Mouse (Mus musculus): ENCODE measurements around the gene Mtrex. TPM values are rescaled to one million over a fixed set of nuclear protein-coding genes. Genes with fewer than 3 reads are reported as not detected.
A peak's percentile ranks its signal among the peaks of the same experiment; 100 is the strongest.

Gene Mtrex
- total RNA-seq, 1 experiment: 77.1 TPM

- Histone ChIP-seq H3K9ac (ENCODE audit: insufficient read depth, low read depth, low read length, poor library complexity, severe bottlenecking) (no peak overlapping the region), H3K36me3 (ENCODE audit: control insufficient read depth, insufficient read depth, low read length, poor library complexity, severe bottlenecking) (peaks cover 15% of the 10 kb centered on the region), H3K9me3 (ENCODE audit: control insufficient read depth, insufficient read depth, low read depth, low read length) (no peaks in the 10 kb centered on the region), H3K4me1 (ENCODE audit: control insufficient read depth in 2 of 2, insufficient read depth in 2 of 2, low read length in 2 of 2, poor library complexity in 1 of 2) (peaks cover 0 to 6% of the 10 kb centered on the region in 2 experiments; a peak in 1 of 4 replicates), H3K27ac (ENCODE audit: insufficient read depth, low read depth, low read length, poor library complexity, severe bottlenecking) (no peak overlapping the region), H3K4me3 (ENCODE audit: insufficient read depth in 1 of 2, low read depth in 1 of 2, low read length in 2 of 2, poor library complexity in 1 of 2, severe bottlenecking in 1 of 2) (no peak overlapping the region)
- TF ChIP-seq MAFK (IDR thresholded peaks at IDR 0.05; ENCODE audit: insufficient read depth, low read depth, low read length): no peak
- no peak for DNase-seq (ENCODE audit: low read depth, low spot score)
- in situ Hi-C loops (cut with MboI; ENCODE audit: low sequenced_read_pairs in 2 of 2, unreplicated experiment in 2 of 2): no loop called here
Measured at GRCm38 (mm10) chr13:112862342-112862741, 64.9 kb downstream of the Mtrex start.

- Histone ChIP-seq H3K36me3 (ENCODE audit: control insufficient read depth, insufficient read depth, low read length, poor library complexity, severe bottlenecking) (peaks cover 16% of the 10 kb centered on the region), H3K27ac (ENCODE audit: insufficient read depth, low read depth, low read length, poor library complexity, severe bottlenecking) (no peak overlapping the region), H3K9me3 (ENCODE audit: control insufficient read depth, insufficient read depth, low read depth, low read length) (no peaks in the 10 kb centered on the region), H3K9ac (ENCODE audit: insufficient read depth, low read depth, low read length, poor library complexity, severe bottlenecking) (no peak overlapping the region), H3K4me1 (ENCODE audit: control insufficient read depth in 2 of 2, insufficient read depth in 2 of 2, low read length in 2 of 2, poor library complexity in 1 of 2) (peaks cover 0 to 8% of the 10 kb centered on the region in 2 experiments; a peak in 1 of 4 replicates), H3K4me3 (ENCODE audit: insufficient read depth in 1 of 2, low read depth in 1 of 2, low read length in 2 of 2, poor library complexity in 1 of 2, severe bottlenecking in 1 of 2) (no peak overlapping the region)
- DNase-seq (ENCODE audit: low read depth, low spot score): no peak
- peak; percentile 58 for TF ChIP-seq ZNF384 (IDR thresholded peaks at IDR 0.05; ENCODE audit: low read depth, low read length)
- TF ChIP-seq ZC3H11A (IDR thresholded peaks at IDR 0.05; ENCODE audit: borderline replicate concordance, low read depth, low read length): no peak
- in situ Hi-C loops (cut with MboI; ENCODE audit: low sequenced_read_pairs in 2 of 2, unreplicated experiment in 2 of 2): no loop called here
Measured at GRCm38 (mm10) chr13:112861825-112862306, 65.3 kb downstream of the Mtrex start.

GRCm38 (mm10) chr13:112860911-112861310, 66.3 kb downstream of the Mtrex start:
- TF ChIP-seq MAFK (IDR thresholded peaks at IDR 0.05; ENCODE audit: insufficient read depth, low read depth, low read length) (no peak), CHD2 (IDR thresholded peaks at IDR 0.05; ENCODE audit: low read depth, low read length) (no peak), ZC3H11A (IDR thresholded peaks at IDR 0.05; ENCODE audit: borderline replicate concordance, low read depth, low read length) (no peak), HCFC1 (IDR thresholded peaks at IDR 0.05; ENCODE audit: borderline replicate concordance, insufficient read depth, low read length) (no peak), ZNF384 (IDR thresholded peaks at IDR 0.05; ENCODE audit: low read depth, low read length) (no peak)
- Histone ChIP-seq H3K4me1 (ENCODE audit: control insufficient read depth in 2 of 2, insufficient read depth in 2 of 2, low read length in 2 of 2, poor library complexity in 1 of 2) (peaks cover 0 to 9% of the 10 kb centered on the region in 2 experiments; a peak in 1 of 4 replicates), H3K4me3 (ENCODE audit: insufficient read depth in 1 of 2, low read depth in 1 of 2, low read length in 2 of 2, poor library complexity in 1 of 2, severe bottlenecking in 1 of 2) (no peak overlapping the region), H3K9ac (ENCODE audit: insufficient read depth, low read depth, low read length, poor library complexity, severe bottlenecking) (no peak overlapping the region), H3K9me3 (ENCODE audit: control insufficient read depth, insufficient read depth, low read depth, low read length) (no peaks in the 10 kb centered on the region), H3K27ac (ENCODE audit: insufficient read depth, low read depth, low read length, poor library complexity, severe bottlenecking) (no peak overlapping the region), H3K36me3 (ENCODE audit: control insufficient read depth, insufficient read depth, low read length, poor library complexity, severe bottlenecking) (peaks cover 16% of the 10 kb centered on the region)
- no peak for DNase-seq (ENCODE audit: low read depth, low spot score)
- in situ Hi-C loops (cut with MboI; ENCODE audit: low sequenced_read_pairs in 2 of 2, unreplicated experiment in 2 of 2): no loop called here

GRCm38 (mm10) chr13:112860370-112860769, 66.8 kb downstream of the Mtrex start:
- in situ Hi-C loops (cut with MboI; ENCODE audit: low sequenced_read_pairs in 2 of 2, unreplicated experiment in 2 of 2): no loop called here
- no peak for DNase-seq (ENCODE audit: low read depth, low spot score)
- Histone ChIP-seq H3K4me1 (ENCODE audit: control insufficient read depth in 2 of 2, insufficient read depth in 2 of 2, low read length in 2 of 2, poor library complexity in 1 of 2) (peaks cover 0 to 9% of the 10 kb centered on the region in 2 experiments; a peak in 1 of 4 replicates), H3K4me3 (ENCODE audit: insufficient read depth in 1 of 2, low read depth in 1 of 2, low read length in 2 of 2, poor library complexity in 1 of 2, severe bottlenecking in 1 of 2) (no peak overlapping the region), H3K9ac (ENCODE audit: insufficient read depth, low read depth, low read length, poor library complexity, severe bottlenecking) (no peak overlapping the region), H3K36me3 (ENCODE audit: control insufficient read depth, insufficient read depth, low read length, poor library complexity, severe bottlenecking) (peaks cover 13% of the 10 kb centered on the region), H3K9me3 (ENCODE audit: control insufficient read depth, insufficient read depth, low read depth, low read length) (no peaks in the 10 kb centered on the region), H3K27ac (ENCODE audit: insufficient read depth, low read depth, low read length, poor library complexity, severe bottlenecking) (no peak overlapping the region)
- TF ChIP-seq CHD2 (IDR thresholded peaks at IDR 0.05; ENCODE audit: low read depth, low read length) (no peak), ZC3H11A (IDR thresholded peaks at IDR 0.05; ENCODE audit: borderline replicate concordance, low read depth, low read length) (no peak), ZNF384 (IDR thresholded peaks at IDR 0.05; ENCODE audit: low read depth, low read length) (no peak), HCFC1 (IDR thresholded peaks at IDR 0.05; ENCODE audit: borderline replicate concordance, insufficient read depth, low read length) (no peak), MAFK (IDR thresholded peaks at IDR 0.05; ENCODE audit: insufficient read depth, low read depth, low read length) (no peak)

- no peak for DNase-seq (ENCODE audit: low read depth, low spot score)
- peaks cover 11% of the 10 kb centered on the region for H3K36me3 ChIP-seq (ENCODE audit: control insufficient read depth, insufficient read depth, low read length, poor library complexity, severe bottlenecking)
- no peak overlapping the region for H3K27ac ChIP-seq (ENCODE audit: insufficient read depth, low read depth, low read length, poor library complexity, severe bottlenecking)
- TF ChIP-seq ZNF384 (IDR thresholded peaks at IDR 0.05; ENCODE audit: low read depth, low read length) (no peak), CHD2 (IDR thresholded peaks at IDR 0.05; ENCODE audit: low read depth, low read length) (no peak), HCFC1 (IDR thresholded peaks at IDR 0.05; ENCODE audit: borderline replicate concordance, insufficient read depth, low read length) (no peak), MAFK (IDR thresholded peaks at IDR 0.05; ENCODE audit: insufficient read depth, low read depth, low read length) (no peak), ZC3H11A (IDR thresholded peaks at IDR 0.05; ENCODE audit: borderline replicate concordance, low read depth, low read length) (no peak)
- H3K9ac ChIP-seq (ENCODE audit: insufficient read depth, low read depth, low read length, poor library complexity, severe bottlenecking): no peak overlapping the region
- H3K9me3 ChIP-seq (ENCODE audit: control insufficient read depth, insufficient read depth, low read depth, low read length): no peaks in the 10 kb centered on the region
- in situ Hi-C loops (cut with MboI; ENCODE audit: low sequenced_read_pairs in 2 of 2, unreplicated experiment in 2 of 2): loop anchor here in 1 of 2 experiments (10.0 kb wide), 1 partner anchor 185 kb away; no protein-coding TSS in a partner anchor
- no peak overlapping the region for H3K4me3 ChIP-seq (ENCODE audit: insufficient read depth in 1 of 2, low read depth in 1 of 2, low read length in 2 of 2, poor library complexity in 1 of 2, severe bottlenecking in 1 of 2)
- H3K4me1 ChIP-seq (ENCODE audit: control insufficient read depth in 2 of 2, insufficient read depth in 2 of 2, low read length in 2 of 2, poor library complexity in 1 of 2): peaks cover 0 to 9% of the 10 kb centered on the region in 2 experiments; a peak in 1 of 4 replicates
Measured at GRCm38 (mm10) chr13:112859574-112860134, 67.5 kb downstream of the Mtrex start.
